Mouse (Mus musculus): ENCODE data around the gene Cmtm8.

- TF ChIP-seq CTCF (IDR thresholded peaks at IDR 0.05; ENCODE audit: low read depth, low read length) (no peak), POLR2A (IDR thresholded peaks at IDR 0.05; ENCODE audit: borderline replicate concordance, low read depth, low read length) (no peak)
Measured at GRCm38 (mm10) chr9:114798845-114799244, 45.1 kb downstream of the Cmtm8 start.

All from bone marrow macrophage, adult 2 months (primary cell).